Mouse (Mus musculus) myocyte (in vitro differentiated cells): ENCODE results near the gene Hip1.

ENCODE experiments used
- CEBPB ChIP-seq: IDR thresholded peaks from 2 replicates; pipeline ENCODE4 v1.6.1; 2011; ENCODE audit warnings: mild to moderate bottlenecking, moderate library complexity; ENCODE audit not compliant: poor library complexity, insufficient read depth, severe bottlenecking
- E2F4 ChIP-seq: IDR thresholded peaks from one replicate; pipeline ENCODE4 v1.6.1; 2011; ENCODE audit warnings: mild to moderate bottlenecking, control low read depth, moderate library complexity; ENCODE audit not compliant: insufficient read depth
- MAX ChIP-seq: IDR thresholded peaks from one replicate; pipeline ENCODE4 v1.6.1; 2011; ENCODE audit warnings: low read depth, mild to moderate bottlenecking, control low read depth
- MYOG ChIP-seq, 3 experiments: IDR thresholded peaks; one replicate each; pipeline ENCODE4 v1.6.1; 2011; ENCODE audit warnings: control low read depth in 2 of 3, low read depth in 2 of 3, mild to moderate bottlenecking in 2 of 3; ENCODE audit not compliant: insufficient read length in 2 of 3, control insufficient read depth in 1 of 3, insufficient read depth in 1 of 3
- POLR2A ChIP-seq: IDR thresholded peaks from one replicate; pipeline ENCODE4 v1.6.1; 2011; ENCODE audit warnings: low read depth, mild to moderate bottlenecking, control low read depth, moderate library complexity; ENCODE audit not compliant: insufficient read length
- POLR2AphosphoS2 ChIP-seq: IDR thresholded peaks from one replicate; pipeline ENCODE4 v1.6.1; 2011; ENCODE audit warnings: low read depth, control low read depth; ENCODE audit not compliant: insufficient read length
- SRF ChIP-seq: IDR thresholded peaks from one replicate; pipeline ENCODE4 v1.6.1; 2011; ENCODE audit warnings: low read depth; ENCODE audit not compliant: control insufficient read depth, insufficient read length
- TCF12 ChIP-seq: IDR thresholded peaks from one replicate; pipeline ENCODE4 v1.6.1; 2011; ENCODE audit warnings: mild to moderate bottlenecking, control low read depth; ENCODE audit not compliant: poor library complexity, insufficient read depth, severe bottlenecking
- TCF3 ChIP-seq: IDR thresholded peaks from one replicate; pipeline ENCODE4 v1.6.1; 2011; ENCODE audit warnings: low read depth, control low read depth; ENCODE audit not compliant: insufficient read length
- USF1 ChIP-seq: IDR thresholded peaks from one replicate; pipeline ENCODE4 v1.6.1; 2011; ENCODE audit warnings: low read depth, mild to moderate bottlenecking, control low read depth, moderate library complexity

DNA sequence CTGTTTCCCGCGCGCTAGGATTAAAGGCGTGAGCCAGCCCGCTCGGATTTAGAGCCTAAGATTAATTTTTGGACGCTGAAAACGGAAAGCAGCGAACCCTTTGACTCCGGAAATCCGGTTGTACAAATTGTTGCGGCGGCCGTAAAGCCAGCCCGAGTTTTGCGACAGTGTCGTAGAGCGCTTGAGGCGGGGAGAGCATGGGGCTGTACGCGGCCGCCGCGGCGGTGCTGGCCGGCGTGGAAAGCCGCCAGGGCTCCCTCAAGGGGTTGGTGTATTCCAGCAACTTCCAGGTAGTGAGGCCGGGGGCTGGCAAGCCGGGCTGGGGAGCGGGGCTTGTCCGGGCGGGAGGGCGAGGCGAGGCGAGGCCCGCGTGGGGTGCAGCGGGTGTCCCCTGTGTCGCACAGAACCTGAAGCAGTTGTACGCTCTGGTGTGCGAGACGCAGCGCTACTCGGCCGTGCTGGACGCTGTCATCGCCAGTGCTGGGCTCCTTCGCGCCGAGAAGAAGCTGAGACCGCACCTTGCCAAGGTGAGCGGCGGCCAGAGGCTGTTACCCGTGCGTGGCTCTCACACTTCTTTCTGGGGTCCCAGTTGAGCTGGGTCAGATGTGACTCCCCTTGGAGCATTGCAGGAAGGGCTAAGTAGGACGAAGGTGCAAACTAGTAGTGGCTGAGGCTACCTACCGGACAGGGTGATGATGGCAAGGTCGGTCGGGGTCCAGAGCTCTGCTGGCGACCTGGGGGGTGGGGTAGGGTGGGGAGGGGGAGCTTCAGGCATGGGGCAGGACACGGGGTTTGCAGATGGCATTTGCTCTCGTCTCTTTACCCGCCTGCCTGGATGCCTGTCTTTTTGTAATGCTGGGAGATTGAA, 174.9 kb downstream of the Hip1 start, which contains the start of gene Nsun5:
- TF ChIP-seq POLR2A (peak; percentile 80), E2F4 (no peak), POLR2AphosphoS2 (peak; percentile 85), USF1 (no peak), MAX (no peak), TCF3 (no peak), MYOG (IDR thresholded peaks at IDR 0.05; ENCODE audit: control insufficient read depth in 1 of 3, insufficient read depth in 1 of 3, insufficient read length in 2 of 3, low read depth in 2 of 3) (no peak), SRF (no peak), CEBPB (no peak), TCF12 (no peak)
